Mouse (Mus musculus): ENCODE results near the gene Skp1a. TPM values are rescaled to one million over a fixed set of nuclear protein-coding genes. Genes with fewer than 3 reads are reported as not detected.
"Not testable (repeated sequence)": the region's sequence is repeated elsewhere in the genome, so short reads cannot be mapped to it uniquely, and the experiment has no call there.

Skp1a gene
- total RNA-seq (2021) = 100 to 1,000 TPM; 529 to 536 TPM
- long read RNA-seq, experiment 1, transcript Skp1a-201 (6 exons, 1,440 nt) = major isoform, 618 of 641 reads
- long read RNA-seq, experiment 1, partial matches to known transcripts = 10 of 641 reads
- long read RNA-seq, experiment 1, other reads (novel, unspliced or antisense) = 13 of 641 reads
- long read RNA-seq, experiment 2, transcript Skp1a-201 (6 exons, 1,440 nt) = major isoform, 139 of 147 reads
- long read RNA-seq, experiment 2, partial matches to known transcripts = 1 of 147 reads
- long read RNA-seq, experiment 2, other reads (novel, unspliced or antisense) = 7 of 147 reads

DNA sequence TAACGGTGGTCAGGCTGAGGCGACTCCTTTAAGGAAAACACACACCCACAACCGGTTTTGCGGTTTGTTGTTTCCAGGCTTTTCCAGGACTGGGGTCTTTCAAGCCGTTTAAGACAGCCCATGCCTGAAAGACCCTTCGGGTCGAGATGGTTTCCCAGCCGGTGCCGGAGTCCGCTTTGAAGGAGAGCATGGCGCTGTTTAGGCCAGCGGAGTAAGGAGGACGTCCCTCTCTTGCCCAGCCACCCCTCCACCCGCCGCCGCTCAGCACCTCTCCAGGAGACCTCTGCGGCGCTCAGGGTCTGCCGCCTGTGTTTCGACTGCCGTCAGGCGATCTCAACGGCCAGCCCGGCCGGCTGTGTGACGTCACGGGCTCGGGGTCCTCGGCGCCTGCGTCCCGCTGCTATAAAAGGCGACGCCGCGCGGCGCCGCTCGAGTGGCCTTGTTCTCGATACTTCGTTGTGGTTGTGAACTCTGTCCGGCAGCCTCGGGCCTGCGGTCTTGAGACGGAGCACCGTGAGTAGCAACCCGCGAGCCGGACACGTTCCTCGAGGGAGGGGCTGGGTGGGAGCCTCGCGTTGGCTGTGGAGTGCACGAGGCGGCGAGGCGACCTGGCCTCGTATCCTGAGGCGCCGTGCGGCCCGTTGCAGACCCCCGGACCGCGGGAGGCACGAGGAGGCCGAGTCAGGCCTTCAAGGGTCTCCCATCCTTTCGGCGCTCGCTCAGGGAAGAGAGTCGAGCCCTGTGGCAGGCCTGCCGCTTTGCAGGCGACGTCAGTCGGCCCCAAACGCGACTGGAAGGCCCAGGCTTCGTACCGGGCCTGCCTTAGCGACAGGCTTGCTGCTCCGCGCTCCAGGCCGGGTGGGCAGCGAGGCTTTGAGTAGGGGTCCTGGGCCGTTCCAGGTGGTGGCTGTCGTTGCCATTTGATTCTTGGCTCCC, at the start of gene Skp1a:
TSS of gene Skp1a (plus strand) at position 390 of the 936 bp plus-strand sequence.
- peak; percentile 93 to 94 for DNase-seq

DNA sequence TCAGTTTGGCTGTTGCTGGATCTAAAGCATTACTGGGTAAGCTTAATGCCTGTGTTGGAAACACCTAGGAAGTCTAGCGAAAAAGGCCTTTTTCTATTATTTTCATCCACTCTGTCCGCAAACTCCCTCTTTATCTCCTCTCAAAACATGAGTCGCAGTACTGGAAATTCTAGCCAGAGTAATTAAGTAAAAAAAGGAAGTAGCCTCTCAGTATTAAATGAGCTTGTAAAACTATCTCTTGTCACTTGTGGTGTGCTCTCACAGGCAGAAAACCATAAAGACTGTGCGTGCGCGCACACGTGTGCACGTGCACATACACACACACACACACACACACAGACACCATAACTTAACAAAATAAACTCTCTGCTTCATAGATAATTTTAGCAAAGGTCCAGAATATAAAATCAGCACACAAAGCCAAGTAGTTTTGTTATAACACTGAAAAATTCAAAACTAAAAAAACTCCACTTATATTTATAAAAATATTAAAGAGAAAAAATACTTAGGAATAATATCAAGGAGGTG, 35.2 kb upstream of the Skp1a start:
- not testable (repeated sequence) for DNase-seq

DNA sequence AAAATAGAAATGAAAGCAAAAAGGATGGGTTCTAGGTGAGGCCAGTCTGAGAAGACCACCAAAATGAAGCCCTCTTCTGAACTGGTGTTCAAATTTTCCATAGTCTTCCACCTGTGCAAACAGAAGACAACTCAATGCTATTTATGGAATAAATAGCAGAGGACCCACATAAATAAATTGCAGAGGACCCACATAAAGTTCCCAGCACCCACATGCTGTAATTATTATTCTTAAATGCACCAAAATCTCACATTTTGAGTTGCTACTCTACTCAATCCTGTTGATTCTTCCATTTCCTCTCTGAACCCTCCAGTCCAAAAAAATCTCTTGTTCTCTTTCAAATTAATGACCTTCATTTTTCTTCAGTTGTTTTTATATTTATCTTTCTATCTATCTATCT, 17.9 kb upstream of the Skp1a start, which contains the start of gene Olfr1371:
TSS of gene Olfr1371 (minus strand) at position 101 of the 400 bp plus-strand sequence.
- no peak for DNase-seq

DNA sequence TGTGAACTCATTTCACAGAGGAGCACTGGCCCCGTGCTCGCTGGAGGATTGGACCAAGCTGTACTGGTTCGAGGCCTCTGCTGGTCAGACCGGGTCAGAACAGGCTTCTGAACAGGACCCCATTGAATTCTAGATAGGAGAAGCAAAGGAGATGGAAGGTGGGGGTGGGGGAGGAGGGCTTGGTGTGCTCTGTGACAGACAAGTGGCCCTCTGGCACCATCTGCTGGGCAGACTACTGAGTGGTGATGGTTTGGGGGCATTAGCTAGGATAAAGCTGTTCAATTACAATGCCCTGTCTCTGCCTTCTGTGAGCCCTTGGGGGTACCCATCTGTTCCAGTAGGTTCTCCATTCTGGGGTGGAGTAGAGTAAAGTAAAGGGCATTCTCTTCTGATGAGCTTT, 11.5 kb upstream of the Skp1a start:
- DNase-seq = peak; percentile 75 to 85

GRCm38 (mm10) chr11:52221921-52222320, 9.9 kb upstream of the Skp1a start:
- DNase-seq = not testable (repeated sequence)

DNA sequence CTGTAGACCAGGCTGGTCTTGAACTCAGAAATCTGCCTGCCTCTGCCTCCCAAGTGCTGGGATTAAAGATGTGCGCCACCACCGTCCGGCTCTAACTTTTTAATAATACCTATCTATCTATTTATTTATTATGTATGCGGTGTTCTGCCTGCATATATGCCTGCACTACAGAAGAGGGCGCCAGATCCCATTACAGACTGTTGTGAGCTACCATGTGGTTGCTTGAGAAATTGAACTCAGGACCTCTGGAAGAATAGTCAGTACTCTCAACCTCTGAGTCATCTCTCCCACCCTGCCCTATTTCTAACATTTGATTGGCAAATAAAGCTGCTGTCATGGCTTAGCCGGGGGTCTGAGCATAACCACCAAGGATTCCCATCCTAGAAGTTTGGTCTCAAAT, 8.9 kb upstream of the Skp1a start:
- peak; percentile 36 to 50 for DNase-seq

GRCm38 (mm10) chr11:52223968-52224682, 7.7 kb upstream of the Skp1a start:
- peak; percentile 53 to 60 for DNase-seq

GRCm38 (mm10) chr11:52225986-52226599, 5.7 kb upstream of the Skp1a start:
- DNase-seq = no peak

DNA sequence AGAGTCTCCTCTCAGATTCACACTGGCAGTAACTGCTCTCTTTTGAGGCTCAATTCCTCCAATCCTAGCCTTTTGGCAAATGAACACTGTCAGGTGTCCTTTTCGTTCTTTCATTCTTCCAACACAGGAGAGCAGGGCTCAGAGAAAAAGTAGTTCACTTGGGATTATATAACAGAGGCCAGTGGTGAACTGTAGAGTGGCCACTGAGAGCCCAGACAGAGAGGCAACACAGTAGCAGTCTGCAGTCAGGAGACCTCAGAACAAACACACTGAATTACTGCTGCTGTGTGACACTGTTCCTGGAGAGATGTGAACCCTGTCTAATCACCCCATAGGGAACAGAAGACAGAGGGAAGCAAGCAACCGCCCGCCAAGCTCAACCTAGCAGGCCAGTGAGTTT, 4.7 kb upstream of the Skp1a start:
- DNase-seq = no peak

- DNase-seq = peak; percentile 78 to 80
These were observed 4.1 kb upstream of the Skp1a start for GRCm38 (mm10) chr11:52227466-52228226.

GRCm38 (mm10) chr11:52228722-52229448, 2.9 kb upstream of the Skp1a start:
- DNase-seq = no peak

DNA sequence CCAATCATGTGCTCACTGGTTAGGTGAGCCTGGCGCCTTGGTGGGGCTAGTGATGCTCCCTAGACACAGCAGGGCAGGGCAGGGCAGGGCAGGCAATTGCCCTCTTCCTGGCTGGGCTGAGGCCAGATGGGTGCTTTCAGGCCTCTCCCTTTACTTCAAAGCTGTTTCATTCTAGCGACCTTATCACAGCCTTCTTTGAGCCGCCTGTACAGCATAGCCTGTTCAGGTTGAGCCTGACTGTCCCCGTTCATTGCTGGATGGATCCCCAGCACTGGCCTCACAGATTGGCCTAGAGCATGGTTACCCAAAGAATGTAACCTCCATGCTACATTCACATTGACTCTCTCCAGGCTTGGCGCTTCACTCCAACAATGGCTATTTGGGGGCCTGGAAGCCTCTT, 1.1 kb upstream of the Skp1a start:
- no peak for DNase-seq

- DNase-seq = no peak
These were observed 1.4 kb downstream of the Skp1a start for GRCm38 (mm10) chr11:52233043-52233653.

- DNase-seq = no peak
These were observed 2.1 kb downstream of the Skp1a start for GRCm38 (mm10) chr11:52233906-52234305.

DNA sequence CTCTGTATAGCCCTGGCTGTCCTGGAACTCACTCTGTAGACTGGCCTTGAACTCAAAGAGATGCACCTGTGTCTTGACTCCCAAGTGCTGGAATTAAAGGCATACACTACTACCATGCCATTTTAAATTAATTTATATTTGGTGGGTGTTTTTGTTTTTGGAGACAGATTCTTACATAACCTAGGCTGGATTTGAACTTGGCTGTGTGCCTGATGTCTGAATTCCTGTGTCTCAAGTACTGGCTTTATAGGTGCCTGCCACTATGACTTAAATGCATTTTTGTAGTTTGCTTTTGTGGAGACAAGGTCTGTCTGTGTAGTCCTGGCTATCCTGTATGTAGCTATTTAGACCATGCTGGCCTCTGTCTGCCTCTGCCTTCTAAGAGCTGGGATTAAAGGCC, 2.7 kb downstream of the Skp1a start:
- DNase-seq = peak in 1 of 2 experiments; percentile 40

GRCm38 (mm10) chr11:52240898-52241542, 9.2 kb downstream of the Skp1a start:
- DNase-seq = no peak

GRCm38 (mm10) chr11:52249452-52249851, 17.7 kb downstream of the Skp1a start:
- no peak for DNase-seq

DNA sequence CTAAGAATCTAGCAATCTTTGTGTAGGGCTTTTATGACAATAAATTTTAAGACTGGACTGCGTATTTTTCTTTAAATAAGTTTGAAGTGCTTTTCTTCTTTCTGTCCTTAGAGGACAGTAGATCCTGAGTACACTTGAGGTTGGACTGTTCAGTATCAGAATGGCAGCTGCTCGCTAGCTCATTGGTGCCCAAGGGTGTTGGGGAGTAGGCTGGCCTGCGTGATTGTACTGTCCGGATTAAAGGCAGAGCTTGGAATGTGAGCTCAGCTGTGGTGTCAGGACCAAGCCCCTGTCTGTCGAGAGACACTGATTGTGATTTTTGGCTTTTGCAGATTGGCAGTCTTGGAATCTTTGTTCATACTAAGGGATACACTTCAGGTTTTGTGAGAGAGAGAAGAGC, 20.0 kb downstream of the Skp1a start:
- no peak for DNase-seq

GRCm38 (mm10) chr11:52252692-52253091, 20.9 kb downstream of the Skp1a start:
- no peak for DNase-seq
